Mouse (Mus musculus) ovary, postnatal 14 days (tissue): ENCODE data around the gene Slc7a7.
"Not testable (repeated sequence)": the region's sequence is repeated elsewhere in the genome, so short reads cannot be mapped to it uniquely, and the experiment has no call there.

Source experiments
- DNase-seq: peaks from one replicate; pipeline ENCODE4 v3.0.0; 2022; ENCODE audit warnings: low spot score

The Slc7a7 gene

DNA sequence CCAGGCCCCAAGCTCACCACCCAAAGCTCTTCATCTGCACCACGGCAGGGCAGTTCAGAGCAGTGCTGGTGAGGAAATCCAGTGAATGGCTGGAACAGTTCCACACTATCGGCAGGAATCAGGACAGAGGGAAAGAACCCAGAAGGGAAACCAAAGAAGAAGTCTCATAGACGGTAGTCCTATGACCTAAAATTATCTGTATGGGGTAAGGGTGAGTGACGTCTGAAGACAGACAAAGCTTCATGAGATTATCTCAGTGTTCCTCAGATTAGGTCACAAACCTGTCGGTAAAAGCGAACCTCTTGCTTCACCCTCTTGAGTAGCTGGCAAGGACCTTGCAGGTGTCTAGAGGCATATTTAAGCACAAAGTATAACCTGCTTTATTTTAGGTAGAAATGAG, 40.4 kb downstream of the Slc7a7 start:
- DNase-seq = no peak

DNA sequence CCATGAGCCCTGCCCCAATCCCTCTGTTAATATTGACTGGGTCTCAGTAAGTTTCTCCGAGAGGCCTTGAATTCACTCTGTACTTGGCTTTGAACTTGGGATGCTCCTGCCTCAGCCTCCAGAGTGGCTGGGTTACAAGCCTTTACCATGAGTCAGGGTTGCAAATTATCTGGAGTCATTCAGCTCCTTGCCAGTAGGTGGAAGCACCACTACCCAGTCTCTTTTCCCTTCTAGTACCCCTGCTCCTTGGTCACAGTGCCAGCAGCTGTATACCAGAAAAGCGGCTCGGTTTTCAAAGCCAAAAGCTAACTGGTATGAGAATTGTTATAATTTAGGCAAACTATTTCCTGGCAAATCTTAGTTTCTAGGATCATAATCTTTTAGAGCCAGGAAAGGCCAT, 41.7 kb downstream of the Slc7a7 start:
- DNase-seq = no peak

DNA sequence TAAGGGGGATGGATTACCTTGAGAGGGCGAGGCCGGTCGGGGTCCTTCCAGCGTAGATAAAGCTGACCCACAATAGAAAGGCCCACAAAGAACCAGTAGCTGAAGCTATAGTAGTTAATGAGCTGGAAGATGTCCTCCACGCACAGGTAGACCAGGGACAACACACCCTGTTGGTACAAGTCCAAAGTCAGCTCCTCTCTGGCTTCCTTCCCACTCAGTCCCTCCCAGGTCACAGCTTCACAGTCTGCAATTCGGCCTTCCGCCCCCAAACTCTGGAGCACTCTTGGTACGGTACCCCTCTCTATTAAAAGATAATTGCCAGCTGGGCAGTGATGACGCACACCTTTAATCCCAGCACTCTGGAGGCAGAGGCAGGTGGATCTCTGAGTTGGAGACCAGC, 44.7 kb downstream of the Slc7a7 start:
- no peak for DNase-seq

DNA sequence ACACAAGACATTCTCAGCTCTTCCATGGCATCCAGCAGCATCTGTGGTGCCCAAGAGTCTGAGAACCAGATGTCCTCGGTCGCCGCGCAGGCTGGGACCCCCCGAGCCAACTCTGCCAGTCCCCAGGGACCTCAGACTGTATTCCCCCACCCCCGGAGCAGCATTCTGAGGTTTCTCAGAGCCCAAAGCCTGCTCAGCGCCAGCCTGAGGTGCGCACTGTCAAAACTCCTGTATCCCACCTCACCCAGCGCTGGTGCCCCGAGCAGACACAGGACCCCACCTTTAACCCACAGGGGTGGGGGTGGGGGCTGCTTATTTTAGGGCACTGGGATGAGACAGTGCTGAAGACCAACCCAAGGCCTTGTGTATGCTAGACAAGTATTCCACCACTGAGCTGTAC, 46.1 kb downstream of the Slc7a7 start:
- no peak for DNase-seq

DNA sequence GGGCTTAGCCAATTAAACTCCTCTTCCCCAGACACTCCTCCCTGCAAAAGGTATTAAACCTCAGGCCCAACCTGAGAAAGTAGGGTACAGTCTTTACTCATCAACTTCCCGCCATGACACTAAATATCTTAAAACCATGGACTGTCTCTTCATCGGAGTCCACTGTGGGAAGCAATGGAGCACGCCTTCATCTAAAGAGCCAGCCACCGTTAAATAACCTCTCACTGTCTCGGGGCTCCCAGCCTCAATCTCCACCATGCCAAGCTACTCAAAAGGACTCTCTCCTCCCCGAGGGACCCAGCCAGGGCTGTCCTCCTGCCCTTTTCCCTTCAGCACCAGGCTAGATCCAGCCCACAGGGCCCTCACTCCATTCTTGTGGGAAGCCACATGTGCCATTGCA, 47.0 kb downstream of the Slc7a7 start:
- DNase-seq = no peak

DNA sequence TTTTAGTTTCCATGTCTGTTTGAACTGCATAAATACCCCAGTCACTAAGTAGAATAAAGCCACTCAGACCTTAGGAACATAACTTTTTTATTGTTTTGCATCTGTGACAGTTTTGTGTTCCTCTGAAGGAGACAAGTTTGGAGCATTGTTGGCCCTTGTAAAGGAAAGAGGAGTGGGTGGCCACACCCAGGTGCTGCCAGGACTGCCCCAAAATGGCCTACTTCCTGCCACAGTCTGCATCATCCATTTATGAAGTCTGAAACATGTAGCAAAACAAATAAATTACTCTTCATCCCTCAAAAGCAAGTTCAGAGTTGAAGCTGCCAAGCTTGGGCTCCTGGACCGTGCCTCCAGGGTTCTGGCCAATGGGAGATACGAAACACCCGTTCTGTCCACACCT, 48.2 kb downstream of the Slc7a7 start:
- DNase-seq = no peak

DNA sequence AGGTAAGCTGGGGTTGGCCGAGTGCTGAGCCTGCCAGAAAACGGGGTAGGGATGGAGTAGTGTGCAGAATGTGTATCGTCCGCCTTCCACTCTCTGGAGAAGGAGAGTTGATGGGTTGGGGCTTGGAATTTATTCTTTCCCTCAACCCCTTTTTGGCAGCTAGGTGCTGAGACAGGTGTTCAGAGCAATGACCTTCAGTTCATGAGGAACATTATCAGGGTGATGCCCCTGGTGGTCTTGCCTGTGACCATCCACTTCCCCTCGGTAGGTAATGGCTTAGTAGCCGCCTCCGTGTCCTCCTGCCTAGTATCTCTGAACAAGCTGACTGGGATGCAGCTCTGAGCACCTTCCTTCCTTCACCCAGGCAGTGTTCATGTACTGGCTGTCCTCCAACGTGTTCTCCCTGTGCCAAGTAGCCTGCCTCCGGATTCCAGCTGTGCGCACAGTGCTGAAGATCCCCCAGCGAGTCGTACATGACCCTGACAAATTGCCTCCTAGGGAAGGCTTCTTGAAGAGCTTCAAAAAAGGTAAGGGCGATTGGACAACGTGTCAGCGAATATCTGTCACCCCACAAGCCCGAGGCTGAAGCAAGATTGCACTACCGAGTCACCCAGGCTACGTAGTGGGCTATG, 50.0 kb downstream of the Slc7a7 start:
- no peak for DNase-seq

DNA sequence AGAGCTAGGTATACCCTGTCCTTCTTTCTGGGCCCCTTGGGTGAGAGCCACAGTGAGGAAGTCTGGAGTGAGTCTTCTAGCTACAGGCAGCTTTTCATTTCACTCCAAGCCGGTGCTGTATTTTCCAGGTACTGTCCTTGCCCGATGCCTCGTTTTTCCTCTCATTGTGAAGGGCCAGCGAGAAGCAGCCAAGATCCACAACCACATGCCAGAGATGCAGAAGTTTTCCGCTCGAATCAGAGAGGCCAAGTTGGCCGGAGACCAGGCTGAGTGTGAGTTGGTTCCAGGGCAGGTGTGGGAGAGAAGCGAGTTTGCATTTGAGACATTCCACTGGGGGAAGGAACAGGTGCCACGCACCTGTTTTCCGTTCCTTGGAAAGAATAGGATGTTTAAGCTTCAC, 51.0 kb downstream of the Slc7a7 start:
- no peak for DNase-seq

DNA sequence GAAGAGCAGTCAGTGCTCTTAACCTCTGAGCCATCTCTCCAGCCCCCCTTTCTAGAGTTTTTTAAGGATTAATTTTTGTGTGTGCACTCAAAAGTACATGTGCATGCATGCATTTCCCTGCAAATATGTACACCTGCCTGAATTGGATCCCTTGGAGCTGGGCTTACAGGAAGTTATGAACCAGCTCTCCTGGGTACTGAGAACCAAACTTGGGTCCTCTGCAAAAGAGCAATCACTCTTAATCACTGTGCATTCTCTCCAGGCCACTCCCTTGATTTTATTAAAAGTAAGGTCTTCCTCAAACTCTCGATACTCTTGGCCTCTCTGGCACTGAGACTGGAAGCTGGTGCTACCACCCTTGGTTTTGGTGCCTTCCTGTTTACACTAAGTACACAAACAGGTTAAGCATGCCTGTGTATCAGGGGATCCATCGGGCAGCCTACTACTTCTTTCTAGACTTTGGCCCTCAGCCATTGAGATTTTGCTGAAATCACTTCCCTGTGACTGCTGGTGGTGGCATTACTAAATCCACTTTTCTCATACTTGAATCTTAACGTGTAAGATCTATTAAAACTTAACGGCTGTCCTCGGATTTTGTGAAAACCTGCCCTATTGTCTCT, 52.4 kb downstream of the Slc7a7 start:
- no peak for DNase-seq

DNA sequence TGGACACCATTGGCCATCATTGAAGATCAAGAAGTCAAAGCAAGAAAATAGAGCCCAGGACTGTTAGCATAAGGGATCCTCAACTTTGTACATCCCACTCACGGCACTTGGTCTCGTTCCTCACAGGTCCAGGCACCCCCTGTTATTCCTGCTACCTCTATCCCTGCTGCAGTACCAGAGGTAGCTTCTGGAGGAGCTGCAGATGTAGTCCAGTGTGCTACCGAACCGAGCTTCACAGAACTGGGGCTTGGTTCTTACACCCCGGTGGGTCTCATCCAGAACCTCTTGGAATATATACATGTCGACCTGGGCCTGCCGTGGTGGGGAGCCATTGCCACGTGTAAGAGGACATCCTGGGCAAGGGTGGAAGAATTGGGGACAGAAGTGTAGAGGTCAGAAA, 54.4 kb downstream of the Slc7a7 start:
- no peak for DNase-seq

DNA sequence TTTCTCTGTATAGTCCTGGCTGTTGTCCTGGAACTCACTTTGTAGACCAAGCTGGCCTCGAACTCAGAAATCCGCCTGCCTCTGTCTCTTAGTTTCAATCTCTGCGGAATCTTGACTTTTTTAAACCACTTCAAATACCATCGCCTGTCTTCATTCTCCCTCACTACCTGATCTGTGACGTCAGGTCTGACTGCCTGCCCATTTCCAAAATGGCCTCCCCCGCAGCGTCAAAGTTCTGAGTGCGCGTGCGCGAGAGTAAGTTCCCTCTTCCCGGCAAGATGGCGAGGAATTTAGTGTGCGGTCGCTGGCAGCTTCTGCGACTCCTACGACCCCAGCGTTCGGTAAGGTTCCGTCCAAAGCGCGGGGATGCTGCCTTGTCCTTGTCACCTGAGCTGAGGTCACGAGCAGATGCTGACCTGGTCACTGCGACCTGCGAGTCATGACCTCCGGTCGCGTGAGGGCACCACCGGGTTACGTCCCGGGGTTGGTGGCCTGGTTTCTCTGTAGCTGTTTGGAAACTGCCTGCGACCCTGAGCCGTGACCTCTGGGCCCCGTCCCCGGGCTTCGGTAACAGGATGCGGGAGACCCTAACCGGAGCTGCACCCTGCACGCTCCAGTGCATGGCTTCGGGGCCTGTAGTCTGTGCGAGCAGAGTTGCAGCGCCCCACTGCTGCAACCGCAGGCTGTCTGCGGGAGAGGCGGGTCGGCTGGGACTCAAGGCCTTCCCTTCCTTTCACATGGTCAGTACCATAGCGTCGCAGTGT, 56.8 kb downstream of the Slc7a7 start, which contains the start of gene Oxa1l:
TSS of gene Oxa1l (plus strand) at position 258 of the 764 bp plus-strand sequence.
- DNase-seq = peak; percentile 96

DNA sequence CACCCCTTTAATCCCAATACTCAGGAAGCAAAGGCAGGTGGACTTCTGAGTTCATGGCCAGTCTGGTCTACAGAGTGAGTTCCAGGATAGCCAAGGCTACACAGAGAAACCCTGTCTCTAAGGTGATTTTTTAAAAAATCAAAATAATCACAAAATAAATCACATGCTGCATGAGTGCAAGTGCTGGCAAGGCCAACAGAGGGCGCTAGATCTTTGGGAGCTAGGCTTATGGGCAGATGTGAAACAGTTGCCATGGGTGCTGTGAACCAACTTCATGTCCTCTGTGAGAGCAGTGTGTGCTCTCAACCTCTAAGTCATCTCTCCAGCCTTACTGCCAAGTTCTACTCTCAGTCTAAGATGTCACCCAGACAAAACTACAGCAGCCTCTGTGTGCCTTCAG, 63.2 kb downstream of the Slc7a7 start:
- no peak for DNase-seq

DNA sequence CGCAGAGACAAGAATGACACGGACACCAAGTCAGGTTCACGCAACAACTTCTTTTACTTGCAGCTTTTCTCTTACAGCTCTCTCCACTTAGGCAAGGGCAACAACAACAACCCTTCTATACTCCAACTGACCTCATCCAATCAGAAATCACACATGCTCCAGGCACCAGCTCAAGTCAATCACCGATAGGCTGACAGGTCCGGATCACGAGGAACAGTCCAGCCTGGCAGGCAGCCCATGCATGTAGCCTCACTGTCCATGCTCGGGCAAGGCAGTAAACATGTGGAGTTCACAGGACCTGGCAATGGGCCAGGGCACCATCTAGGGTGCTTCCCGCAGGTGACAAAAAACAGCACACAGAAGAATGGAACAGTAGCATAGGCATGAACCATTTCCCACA, 65.3 kb downstream of the Slc7a7 start:
- no peak for DNase-seq

DNA sequence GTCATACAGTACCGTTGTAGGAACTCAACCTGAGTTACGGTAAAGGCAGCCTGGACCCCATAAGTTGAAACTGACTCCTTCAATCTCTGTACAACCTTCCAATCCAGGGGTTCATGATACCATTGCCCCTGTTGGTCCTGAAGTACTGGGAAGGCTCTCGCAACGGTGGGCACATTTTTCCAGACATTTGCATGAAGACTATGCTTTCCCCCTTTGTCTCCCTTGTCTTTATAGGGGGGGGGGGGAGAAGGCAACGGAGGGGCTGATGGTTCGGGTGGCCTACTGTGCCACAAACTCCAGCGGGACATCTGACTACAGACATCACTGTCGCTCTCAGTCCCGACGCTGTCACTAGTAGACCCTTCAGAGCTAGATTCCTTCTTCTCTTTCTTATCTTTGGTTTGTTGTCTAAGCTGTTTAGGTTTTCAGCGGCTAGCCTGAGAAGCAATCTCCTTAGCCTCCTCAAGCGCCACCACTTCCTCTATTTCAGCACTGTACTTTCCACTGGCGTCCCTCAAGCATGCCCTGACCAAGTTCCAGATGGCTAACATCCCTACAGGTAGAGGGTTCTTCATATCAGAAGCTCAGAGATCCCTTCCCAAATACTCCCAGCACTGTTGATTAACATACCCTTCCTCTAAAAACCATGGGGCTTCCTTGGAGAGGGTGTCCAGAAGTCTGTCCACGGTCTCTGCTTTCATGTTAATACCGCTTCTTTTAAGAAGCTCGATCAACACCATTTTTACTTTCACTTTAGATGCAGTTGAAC, 66.6 kb downstream of the Slc7a7 start:
- DNase-seq = not testable (repeated sequence)

DNA sequence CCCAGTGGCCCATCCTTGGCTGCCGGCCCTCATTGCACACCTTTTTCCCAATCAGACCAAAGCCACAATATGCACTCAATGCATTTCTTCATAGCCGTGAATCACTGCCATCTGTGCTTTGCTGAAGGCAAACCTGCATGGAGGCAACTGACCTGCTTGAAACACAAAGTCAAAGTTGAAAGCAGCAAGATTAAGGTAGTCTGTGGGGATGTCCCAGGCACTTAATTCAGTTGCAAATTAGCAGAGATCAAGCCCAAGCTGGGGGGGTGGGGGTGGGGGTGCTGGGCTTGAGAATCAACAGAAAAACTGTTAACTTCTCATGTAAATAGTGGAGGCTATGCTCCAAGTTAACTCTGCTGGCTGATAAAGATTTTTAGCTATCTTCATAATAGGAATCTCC, 75.8 kb downstream of the Slc7a7 start:
- not testable (repeated sequence) for DNase-seq

DNA sequence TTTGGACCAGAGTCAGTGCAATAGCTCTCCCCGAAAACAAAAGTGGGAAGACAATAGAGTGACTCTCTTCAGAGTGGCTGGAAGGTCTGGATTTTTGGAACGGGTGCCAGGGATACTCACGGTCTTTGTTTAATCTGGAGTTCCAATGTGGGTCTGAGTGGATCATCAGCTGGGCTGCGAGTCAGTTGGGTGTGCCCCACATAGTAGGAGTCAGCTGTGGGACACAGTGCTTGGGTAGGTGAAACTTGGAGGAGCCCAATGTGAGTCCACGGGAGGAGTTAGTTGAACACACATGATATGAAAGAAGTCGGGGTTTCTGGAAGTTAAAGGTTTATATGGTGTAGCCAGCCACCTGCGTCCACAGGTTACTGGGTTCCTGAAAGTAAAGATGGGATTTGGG, 76.7 kb downstream of the Slc7a7 start:
- DNase-seq = no peak

DNA sequence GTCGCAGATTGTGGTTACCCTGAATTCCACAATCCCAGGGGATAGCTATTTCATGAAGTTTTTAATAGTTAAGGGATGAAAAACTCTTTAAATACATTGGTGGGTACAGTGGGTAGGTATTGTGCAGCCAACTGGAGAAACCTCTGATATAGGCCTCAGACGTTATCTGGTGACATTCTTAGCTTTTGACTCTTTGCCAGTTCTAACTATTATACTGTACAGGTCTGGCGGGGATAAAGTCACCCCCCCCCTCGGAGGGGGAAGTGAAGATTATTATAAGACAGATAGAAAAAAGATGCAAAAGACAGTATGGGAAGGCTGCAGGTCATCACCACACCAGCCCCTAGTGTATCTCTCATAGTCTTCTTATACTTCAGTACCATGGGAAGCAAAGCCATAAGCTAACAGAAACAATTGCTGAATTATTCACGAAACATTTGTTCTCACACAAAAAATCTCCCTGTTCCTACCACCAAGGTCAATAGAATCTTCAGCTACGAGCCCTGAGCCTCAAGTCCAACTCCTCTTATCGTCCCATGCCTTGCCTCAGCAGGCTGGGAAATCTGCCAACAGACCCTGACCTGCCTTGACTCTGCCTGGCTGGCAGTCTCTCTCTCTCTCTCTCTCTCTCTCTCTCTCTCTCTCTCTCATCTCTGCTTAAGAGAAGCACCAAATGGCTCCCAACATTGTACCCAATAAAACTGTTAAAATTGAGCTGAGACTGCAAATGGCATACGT, 84.0 kb downstream of the Slc7a7 start:
- DNase-seq = no peak

DNA sequence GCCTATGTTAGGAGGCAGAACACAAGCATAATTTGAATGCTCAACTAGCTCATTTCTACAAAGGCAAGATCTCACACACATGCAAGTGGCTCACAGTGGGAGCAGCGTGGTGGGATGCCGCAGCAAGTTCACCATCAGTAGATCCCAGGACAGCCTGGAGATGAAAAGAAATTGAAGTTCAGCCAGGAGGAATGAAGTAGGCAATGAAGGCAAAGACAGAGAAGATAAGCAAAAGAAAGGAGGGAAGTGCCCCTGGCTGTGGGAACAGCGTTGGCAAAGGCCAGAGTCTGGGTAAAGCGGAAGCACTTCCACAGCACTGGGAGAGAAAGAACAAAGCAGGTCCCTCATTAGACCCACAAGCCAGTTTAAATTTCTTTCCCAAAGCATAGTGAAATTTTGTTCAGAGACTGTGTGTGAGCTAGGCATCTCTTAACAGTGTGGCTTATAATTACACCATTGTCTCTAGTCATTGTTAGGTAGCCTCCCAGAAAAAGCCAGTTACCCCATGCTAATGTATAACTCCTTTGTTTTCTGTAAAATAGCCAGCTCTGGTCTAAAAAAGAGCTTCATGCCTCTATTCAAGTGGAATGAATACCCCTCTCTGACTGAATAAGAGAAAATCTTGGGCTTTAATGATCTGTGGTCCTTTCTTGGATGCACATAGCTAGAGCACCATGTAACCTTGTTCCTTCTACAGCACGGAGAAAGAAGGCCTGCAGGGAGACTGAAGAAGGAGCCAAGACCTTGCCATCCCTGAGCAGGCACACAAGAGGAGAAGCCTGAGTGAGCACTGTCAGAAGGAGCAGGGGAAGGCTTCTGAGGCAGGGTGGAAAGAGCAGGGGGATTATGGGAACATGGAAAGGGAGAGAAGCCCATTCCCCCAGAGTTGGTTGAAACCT, 85.2 kb downstream of the Slc7a7 start:
- DNase-seq = no peak

DNA sequence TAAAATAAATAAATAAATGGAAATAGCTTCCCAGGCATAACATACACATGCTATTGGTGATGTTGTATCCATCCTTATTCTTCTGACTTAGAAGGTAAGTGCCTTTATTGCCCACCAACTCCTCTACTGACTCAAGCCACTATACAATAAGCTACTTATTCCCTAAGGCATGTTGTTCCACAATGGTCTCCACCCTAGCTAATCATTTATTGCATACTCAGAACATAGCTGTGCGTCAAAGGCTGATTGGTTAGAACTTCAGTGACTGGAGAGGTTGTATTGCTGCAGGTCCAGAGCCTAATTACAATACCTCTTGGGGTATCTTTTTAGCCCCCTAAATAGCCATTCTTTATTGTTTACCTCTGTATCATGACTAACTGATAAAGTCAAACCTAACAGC, 86.4 kb downstream of the Slc7a7 start:
- no peak for DNase-seq

DNA sequence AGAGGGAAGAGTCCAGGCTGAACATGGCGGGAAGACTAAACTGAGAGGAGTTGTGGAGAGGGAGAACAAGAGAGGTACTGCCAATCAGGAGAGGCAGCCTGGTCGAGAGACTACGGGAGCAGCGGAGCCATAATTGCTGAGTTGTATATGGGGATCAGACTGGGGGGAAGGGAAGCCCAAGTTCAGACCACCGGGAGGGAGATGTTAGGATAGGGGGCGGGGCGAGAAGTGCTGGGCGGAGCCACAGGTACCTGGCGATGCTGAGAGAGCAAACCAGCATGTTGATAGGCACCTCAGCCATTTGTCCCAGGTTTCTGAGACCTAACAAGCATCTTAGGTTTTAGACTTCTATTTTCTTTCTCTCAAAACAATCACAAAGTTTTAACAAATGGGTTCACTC, 88.4 kb downstream of the Slc7a7 start:
- DNase-seq = no peak

DNA sequence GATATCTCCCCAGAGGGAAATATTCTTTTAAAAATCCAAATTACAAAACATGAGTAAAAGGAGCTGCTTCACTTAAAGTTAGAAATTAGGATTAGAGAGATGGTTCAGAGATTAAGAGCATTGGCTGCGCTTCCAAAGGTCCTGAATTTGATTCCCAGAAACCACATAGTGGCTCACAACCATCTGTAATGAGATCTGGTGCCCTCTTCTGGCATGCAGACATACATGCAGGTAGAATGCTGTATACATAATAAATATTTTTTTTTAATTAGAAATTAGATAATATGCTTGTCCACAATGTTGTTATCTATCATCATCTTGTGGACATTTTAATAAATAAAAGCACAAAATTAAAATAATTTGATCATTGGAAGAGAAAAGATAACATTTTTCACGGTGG, 89.0 kb downstream of the Slc7a7 start:
- DNase-seq = no peak
